Mouse (Mus musculus) cortical plate, adult 2 months (tissue): ENCODE measurements around the gene 1700015G11Rik. TPM values are rescaled to one million over a fixed set of nuclear protein-coding genes. Genes with fewer than 3 reads are reported as not detected.
A peak's percentile ranks its signal among the peaks of the same experiment; 100 is the strongest.

Source experiments
- H3K27ac ChIP-seq: fragments of 200-500 bp; 2 replicates; pipeline ENCODE4 v1.5.1; 2012; ENCODE audit warnings: low read length, control low read depth, inconsistent platforms; ENCODE audit not compliant: insufficient read depth
- H3K4me1 ChIP-seq: fragments of 200-500 bp; 2 replicates; pipeline ENCODE4 v1.6.1; 2011; ENCODE audit warnings: low read length; ENCODE audit not compliant: control insufficient read depth, insufficient read depth
- H3K4me3 ChIP-seq: fragments of 200-500 bp; 2 replicates; pipeline ENCODE4 v1.5.1; 2011; ENCODE audit warnings: mild to moderate bottlenecking, low read length, control low read depth; ENCODE audit not compliant: insufficient read depth
- CTCF ChIP-seq: fragments of 200-500 bp; IDR thresholded peaks from 2 replicates; pipeline ENCODE4 v1.5.1; 2011; ENCODE audit warnings: mild to moderate bottlenecking, control low read depth, low read length; ENCODE audit not compliant: insufficient read depth; ENCODE audit errors: extremely low read depth
- POLR2A ChIP-seq: fragments of 200-500 bp; IDR thresholded peaks from 2 replicates; pipeline ENCODE4 v1.6.1; 2011; ENCODE audit warnings: mild to moderate bottlenecking, low read length, control low read depth; ENCODE audit not compliant: insufficient read depth; ENCODE audit errors: extremely low read depth
- polyA plus RNA-seq: library from polyadenylated mRNA; depleted of rRNA; stranded (reverse); fragments of >200 nt; gene quantifications from 2 replicates; pipeline ENCODE4 v1.2.3, GENCODE M21; 2012; rRNA removed

The 1700015G11Rik gene
- polyA plus RNA-seq, 1 experiment, result not detected

- H3K27ac ChIP-seq, result no peak overlapping the region
- H3K4me3 ChIP-seq, result no peak overlapping the region
- no peak for TF ChIP-seq CTCF
- TF ChIP-seq POLR2A, result no peak
- no peaks in the 10 kb centered on the region for H3K4me1 ChIP-seq
Measured at GRCm38 (mm10) chr7:51973091-51973490, 42.4 kb downstream of the 1700015G11Rik start.

GRCm38 (mm10) chr7:51972252-51972855, 43.2 kb downstream of the 1700015G11Rik start:
- no peak overlapping the region for H3K27ac ChIP-seq
- no peak for TF ChIP-seq POLR2A
- TF ChIP-seq CTCF, result peak; percentile 82

GRCm38 (mm10) chr7:51969379-51969778, 46.1 kb downstream of the 1700015G11Rik start:
- H3K4me3 ChIP-seq, result no peak overlapping the region
- no peak for TF ChIP-seq POLR2A
- no peak for TF ChIP-seq CTCF
- no peak overlapping the region for H3K27ac ChIP-seq
- H3K4me1 ChIP-seq, result no peaks in the 10 kb centered on the region

More at GRCm38 (mm10) chr7:51972252-51972855, 43.2 kb downstream of the 1700015G11Rik start:
- no peak overlapping the region for H3K4me3 ChIP-seq
- H3K4me1 ChIP-seq, result no peaks in the 10 kb centered on the region

GRCm38 (mm10) chr7:51967581-51967980, 47.9 kb downstream of the 1700015G11Rik start:
- H3K4me1 ChIP-seq, result no peaks in the 10 kb centered on the region
- H3K4me3 ChIP-seq, result no peak overlapping the region
- TF ChIP-seq CTCF, result no peak
- no peak for TF ChIP-seq POLR2A
- no peak overlapping the region for H3K27ac ChIP-seq

GRCm38 (mm10) chr7:51964681-51965080, 50.8 kb downstream of the 1700015G11Rik start:
- H3K27ac ChIP-seq, result no peak overlapping the region

GRCm38 (mm10) chr7:51962219-51962952, 53.1 kb downstream of the 1700015G11Rik start:
- Histone ChIP-seq H3K4me3 (no peak overlapping the region), H3K27ac (no peak overlapping the region), H3K4me1 (no peaks in the 10 kb centered on the region)
- no peak for TF ChIP-seq CTCF
- no peak for TF ChIP-seq POLR2A

More at GRCm38 (mm10) chr7:51964681-51965080, 50.8 kb downstream of the 1700015G11Rik start:
- H3K4me1 ChIP-seq, result no peaks in the 10 kb centered on the region
- no peak overlapping the region for H3K4me3 ChIP-seq
- no peak for TF ChIP-seq POLR2A
- TF ChIP-seq CTCF, result no peak

Other genes with a start within 250 kb of the 1700015G11Rik start
- 10.9 and 11.7 TPM in 2 replicates for gene Gas2, start 153.7 kb downstream of the 1700015G11Rik start, polyA plus RNA-seq
- 4.7 and 4.8 TPM in 2 replicates for gene Fancf, start 153.5 kb downstream of the 1700015G11Rik start, polyA plus RNA-seq
- 41.7 and 42.7 TPM in 2 replicates for gene Svip, start 9.7 kb downstream of the 1700015G11Rik start, polyA plus RNA-seq